Mouse (Mus musculus) cerebellum, postnatal 4 days (tissue): ENCODE data around the gene Atg10.

ENCODE experiments used
- DNase-seq, 2 experiments: peaks; one replicate each; pipeline ENCODE4 v3.0.0; 2022; ENCODE audit warnings: low spot score in 2 of 2, mixed read lengths in 1 of 2

Gene Atg10

DNA sequence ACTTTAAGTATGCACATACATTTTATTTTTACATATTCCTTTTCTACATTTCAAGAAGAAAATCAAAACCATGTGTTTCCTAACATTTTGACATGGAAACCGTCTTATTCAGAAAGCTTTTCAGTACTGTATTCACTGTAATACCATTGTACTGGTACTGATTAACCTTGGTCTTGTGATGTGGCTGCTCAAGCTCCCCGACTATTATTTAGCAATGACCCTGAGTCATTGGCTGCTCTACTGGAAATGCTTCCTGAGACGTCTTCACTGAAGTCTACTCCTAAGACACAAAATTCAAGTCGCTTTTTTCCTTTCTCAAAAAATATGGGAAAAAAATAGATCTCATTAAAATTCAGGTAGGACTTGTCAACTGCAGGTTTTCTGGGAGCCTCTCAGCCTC, 105.6 kb downstream of the Atg10 start:
- no peak for DNase-seq

DNA sequence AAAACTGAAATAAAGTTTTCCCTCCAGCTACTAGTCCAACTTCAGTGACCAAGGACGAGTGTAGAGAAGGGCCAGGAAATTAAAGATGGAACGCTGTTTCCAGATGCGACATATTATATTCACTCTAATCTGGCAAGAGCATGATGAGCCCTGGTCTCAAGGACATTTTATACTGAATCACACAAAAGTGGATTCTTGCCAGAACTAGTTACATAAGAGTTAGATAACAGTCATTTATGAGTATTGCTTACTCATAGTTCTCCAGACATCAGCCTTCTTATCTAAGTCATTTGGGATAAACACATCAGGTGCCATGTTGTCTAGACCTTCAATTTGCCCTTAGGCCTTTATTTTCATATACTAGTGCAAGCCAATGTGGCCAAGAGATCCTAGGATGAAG, 108.9 kb downstream of the Atg10 start:
- no peak for DNase-seq

DNA sequence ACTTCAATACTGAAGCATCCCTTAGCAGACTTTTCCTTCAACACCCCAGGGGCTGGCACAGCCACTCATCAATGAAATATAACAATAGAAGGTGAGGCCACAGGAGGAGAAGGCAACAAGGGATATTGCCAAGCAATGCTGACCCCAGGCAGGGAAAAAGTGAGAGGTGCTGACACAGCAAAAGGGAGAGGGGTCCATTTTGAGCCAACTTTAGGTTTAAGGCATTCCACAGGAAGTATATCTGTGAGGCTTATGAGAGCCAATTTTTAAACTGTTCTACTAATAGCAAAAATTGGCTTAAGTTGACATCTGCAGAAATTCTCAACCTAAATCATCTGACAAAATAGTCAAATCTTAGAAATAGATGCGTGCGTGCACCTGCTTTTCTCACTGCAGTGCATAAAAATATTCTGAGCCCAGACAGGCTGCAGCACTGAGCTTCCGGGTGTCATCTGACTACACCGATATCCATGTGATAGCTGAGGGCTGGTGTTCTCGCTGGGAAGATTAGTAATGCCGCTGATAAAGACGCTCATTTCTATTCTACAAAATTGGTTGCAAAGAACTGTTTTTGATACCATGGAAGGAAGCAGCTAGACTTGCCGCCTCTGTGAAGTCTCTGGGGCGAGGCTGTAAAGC, 116.3 kb downstream of the Atg10 start:
- no peak for DNase-seq

DNA sequence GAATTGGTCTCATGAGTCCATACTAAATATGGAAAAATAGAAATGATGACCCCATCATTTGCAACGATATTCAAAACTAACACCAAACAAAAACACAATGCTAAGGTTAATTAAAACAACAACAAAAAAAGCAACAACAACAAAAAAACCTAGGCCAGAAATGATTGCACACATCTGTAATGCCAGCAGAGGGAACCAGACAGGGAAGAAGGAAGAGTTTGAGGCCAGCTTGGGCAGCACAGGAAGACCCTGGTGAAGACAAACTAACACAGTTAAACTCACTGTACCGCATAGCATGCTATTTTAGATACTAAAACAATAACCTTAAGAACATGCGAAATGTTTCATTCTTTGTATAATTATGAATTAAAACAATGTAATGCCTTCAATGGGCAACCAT, 121.5 kb downstream of the Atg10 start:
- no peak for DNase-seq

DNA sequence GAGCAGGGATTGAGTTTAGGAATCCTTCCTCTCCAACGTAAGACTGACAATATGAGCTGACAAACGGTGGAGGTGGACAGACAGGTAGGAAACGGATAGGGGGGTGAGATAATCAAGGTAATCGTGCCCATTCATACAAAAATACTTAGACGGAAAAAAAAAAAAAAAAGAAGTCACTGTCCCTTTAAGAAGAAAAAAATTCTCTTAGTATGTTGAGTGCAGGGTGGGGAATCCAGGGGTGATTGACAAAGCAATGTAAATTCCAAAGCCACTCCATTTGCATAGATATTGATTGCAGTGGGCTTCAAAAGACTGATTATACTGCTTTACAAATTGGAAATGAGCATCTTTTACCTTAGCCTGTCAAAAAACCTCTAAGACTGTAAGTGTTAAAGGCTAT, 123.4 kb downstream of the Atg10 start:
- no peak for DNase-seq

DNA sequence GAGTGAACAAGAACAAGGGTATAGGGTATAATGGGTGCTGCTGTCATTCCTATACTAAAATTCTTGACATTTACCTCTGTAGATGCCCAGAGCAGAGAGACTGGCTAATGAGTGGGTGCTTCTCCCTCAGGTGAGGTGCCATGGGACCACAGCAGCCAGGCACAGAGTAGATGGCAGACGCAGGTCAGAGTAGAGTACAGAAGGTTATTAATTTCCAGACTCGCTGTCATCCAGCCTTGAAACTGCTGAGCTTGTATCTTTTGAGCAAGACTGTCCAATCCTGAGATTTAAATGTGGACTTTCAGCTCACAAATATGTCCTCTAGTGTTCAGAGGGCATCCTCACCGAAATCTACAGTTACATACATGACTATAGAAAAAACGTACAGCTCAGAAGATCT, 128.9 kb downstream of the Atg10 start:
- DNase-seq = no peak

DNA sequence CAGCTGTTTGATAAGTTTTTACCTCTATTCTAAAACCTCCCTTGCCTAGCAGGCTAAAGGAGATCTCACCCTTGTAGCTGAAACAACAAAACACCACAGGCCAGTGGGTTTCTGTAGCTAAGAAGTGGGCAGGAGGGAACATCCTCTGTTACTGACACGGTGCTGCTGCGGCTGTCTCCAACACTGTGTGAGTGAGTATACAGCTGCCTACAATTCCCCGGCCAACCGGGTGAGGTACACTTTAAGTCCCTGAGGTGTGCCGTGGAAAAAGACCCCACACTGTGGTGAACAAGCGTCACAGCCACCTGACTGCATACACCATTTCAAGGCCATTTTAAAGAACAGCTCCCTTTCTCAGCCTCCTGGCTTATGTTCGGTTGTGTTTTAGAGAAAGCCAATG, 129.6 kb downstream of the Atg10 start:
- DNase-seq = no peak

DNA sequence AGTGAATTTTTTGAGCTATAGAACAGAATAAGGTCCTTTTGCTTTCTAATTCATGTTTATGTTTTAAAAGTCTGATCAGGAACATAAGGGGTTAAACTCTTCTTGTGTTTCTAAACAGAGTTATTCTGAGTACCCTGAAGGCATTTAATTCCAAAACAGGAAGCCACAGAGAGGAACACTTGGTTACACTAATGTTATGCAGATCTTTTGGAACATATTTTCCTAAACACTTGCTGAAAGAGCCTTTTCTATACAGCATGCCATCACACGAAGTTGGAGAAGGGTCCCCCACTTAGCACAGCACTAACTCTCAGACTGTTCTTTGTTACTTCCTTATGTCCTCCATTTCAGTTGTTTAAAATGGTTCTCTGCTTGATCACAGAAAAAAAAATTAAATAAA, 130.2 kb downstream of the Atg10 start:
- no peak for DNase-seq

DNA sequence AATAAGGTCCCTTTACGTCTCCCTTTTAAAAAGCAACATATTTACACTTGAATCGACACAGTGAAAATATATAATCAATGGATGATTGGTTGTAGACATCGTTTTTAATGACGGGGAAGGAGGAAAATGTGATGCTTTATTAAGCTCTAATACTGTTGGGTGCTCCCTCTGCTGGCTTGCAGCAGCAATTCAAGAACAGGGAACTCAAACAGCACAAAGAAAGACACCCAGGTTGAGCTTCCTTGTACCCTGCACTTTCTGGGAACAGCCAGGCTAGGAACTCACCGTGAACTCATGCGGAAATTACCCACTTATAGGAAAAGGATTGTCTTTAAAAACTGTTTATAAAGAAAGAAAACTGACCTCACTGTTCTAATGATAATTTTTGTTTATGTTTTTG, 130.6 kb downstream of the Atg10 start:
- DNase-seq = peak in 1 of 2 experiments; percentile 18

DNA sequence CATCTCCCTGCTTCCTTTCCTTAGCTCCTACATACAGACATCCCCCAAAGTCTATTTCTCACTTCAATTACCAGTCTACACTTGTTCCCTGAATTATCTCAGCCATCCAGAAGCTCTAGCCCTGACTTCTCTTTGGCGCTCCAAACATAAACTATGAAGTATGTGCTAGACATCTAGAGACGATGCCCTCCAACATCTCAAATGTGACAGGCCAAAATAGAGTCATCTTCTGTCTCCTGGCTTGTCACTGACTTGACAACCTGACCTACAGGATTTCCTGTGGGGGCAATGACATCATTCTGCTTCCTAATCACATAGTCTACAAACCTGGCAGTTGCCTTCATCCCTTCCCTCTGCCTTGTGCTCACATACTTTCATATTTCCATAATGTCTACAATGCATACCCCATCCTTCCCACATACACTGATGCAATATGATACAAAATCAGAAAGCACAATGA, 132.0 kb downstream of the Atg10 start:
- no peak for DNase-seq

DNA sequence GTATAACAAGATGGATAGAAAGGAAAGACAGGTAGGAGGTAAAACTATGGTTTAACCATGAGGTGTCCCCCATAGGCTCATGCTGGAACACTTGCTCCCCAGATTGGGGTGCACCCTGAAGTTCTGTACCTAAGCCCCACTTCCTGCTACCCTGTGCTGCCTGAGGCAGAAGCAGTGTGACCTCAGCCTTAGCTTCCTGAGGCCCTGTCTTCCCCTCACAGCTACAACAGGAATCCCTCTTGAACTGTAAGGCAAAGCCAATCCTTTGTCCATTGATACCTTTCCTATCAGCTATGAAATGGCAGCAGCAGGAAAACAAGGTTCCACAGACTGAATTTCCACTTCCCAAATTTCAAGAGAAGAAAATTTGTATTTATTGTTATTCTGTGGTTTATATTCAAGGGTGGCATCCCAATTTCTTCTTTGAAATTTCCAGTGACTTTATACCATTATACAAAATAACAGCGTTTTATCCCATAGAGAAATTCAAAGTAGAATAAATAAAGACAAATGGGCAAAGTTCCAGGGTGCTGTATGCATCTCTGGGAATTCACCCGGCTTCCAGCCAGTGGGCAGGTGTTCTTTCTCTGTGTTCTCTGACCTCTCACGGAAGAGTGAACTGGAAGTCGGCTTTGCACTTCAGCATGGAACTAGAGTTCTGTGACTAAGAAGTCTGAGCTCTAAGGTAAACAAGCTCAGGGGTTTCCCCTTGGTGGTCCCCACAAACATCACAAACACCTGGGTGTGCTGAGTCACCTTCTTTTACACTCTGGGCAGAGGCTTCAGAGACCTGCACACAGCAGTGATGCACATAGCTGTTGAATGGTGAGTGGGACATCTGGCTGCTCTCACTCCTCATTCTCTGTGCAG, 132.7 kb downstream of the Atg10 start:
- DNase-seq = no peak

DNA sequence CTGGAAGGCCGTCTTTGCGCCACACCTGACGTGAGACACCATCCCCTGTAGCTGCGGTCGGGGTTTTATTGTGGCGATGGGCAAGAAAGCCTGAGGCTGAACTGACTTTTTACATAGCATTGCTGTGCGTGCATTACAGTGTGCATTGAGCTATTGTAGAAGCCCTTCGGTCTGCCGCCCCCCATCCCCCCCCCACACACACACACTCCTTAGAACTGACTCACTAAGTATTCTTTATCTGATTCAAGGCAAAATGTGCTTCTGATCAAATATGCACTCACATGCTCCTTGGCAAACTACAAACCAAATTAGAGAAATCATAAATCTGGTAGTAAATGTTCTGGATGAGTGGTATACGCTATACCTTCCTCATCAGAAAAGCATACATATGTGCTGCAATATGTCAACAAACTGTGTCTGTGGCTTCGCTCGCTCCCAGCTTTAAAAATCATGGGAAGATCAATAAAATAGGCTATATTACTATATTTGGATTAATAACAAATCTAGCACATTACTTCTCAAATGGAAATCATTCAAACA, 137.3 kb downstream of the Atg10 start:
- DNase-seq = no peak

DNA sequence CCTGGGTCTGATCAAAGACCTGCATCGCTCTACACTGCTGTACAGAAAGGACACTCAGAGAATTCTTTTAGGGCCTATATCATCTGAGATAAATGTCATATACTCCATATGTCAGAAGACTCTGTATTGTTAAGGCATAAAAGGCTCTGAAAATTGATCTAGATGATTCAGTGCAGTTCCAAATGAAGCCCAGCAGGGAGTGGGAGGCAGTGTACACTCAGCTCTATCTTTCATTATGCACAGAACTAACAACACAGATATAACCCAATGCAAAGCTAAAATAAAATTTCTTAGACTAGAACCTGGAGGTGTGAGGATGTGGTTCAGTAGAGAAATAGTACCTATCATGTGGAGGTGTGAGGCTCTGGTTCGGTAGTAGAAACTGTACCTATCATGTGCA, 151.4 kb downstream of the Atg10 start:
- no peak for DNase-seq

DNA sequence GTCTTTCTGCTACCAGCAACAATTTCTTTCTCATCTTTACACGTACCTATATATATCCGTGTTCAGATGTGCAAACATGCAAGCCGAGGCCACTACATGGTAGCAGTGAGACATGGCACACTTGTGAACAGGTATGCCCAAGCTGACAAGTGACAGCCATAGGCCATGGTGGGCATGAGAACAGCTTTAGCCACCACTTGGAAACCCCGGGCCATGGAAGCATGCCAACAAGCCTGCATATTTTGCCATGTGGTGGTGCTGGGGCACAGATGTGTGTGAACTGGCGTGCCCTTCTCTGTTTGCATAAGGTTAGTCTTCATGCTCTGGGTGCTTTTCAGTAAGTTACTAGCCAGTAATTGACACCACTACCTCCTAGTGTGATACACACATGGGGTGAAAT, 162.9 kb downstream of the Atg10 start:
- peak in 1 of 2 experiments; percentile 13 for DNase-seq

DNA sequence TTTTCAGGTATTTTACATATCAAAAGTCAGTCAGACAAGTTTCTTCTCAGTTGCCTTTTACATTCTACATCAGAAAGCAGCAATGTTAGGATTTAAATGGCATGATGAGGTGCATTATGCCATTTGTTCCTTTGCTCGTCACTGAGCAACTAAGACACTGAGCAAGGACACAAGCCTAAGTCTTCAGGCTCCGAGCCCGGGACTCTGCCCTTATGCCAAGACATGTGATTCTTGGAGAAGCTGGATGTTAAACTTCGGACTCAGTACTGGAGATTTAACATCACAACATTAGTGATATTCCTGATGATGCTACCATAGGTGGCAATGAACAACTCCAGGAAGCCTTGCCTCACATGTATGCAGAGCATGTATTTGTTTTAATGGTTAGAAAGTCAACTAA, 175.6 kb downstream of the Atg10 start:
- no peak for DNase-seq

DNA sequence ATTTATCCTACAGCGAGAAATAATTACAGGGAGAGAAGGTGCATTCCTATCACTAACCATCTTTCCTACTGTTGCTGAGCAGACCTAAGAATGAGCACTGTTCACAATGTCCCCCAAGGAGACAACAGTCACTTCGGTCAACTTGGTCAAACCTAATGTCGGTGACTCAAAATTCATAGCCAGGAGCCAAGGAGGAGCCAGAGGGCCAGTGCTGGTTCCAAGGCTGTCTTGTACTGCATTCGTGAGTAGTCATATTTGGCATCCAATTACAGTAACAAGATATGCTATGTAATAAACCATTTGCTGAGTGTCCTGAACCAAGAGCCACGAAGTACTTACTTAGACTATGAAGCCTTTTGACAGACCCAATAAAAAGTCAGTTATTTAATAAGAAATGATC, 176.9 kb downstream of the Atg10 start:
- no peak for DNase-seq

DNA sequence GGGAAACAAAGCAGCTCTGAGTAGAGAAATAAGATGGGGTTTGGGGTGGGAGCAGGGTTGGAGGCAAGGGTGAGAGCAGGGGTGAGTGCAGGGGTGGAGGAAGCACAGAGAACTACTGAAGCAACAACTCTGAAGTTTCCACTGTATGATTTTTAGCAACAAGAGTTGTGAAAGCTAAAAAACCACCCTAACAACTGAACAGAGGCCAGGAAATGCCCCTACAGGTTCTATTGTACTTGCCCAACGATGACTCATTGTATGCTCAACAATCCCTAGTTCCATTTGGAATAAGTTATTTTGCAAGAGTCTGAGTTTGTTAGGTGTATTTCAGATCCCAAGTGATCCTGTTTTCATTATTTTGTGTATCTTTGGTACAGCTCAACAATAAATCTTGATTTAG, 182.5 kb downstream of the Atg10 start:
- DNase-seq = no peak

DNA sequence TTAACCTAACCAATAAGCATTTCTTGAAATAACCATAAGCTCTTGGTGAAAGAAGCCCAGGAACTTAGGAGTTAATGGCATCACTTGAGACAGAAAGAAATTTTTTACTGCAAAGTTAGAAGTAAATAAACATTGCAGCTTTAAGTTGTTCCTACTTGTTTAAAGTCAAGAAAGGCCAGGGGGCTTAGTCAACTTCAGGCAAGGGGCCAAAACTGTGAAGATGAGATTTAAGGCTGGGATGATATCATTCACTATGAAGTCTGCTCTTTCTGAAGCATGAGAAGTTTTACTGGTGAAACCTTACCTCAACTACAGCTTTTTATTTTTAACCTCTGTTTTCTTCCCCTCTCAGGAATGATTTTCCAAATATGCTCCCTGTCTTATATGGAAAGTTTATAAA, 183.3 kb downstream of the Atg10 start:
- no peak for DNase-seq

DNA sequence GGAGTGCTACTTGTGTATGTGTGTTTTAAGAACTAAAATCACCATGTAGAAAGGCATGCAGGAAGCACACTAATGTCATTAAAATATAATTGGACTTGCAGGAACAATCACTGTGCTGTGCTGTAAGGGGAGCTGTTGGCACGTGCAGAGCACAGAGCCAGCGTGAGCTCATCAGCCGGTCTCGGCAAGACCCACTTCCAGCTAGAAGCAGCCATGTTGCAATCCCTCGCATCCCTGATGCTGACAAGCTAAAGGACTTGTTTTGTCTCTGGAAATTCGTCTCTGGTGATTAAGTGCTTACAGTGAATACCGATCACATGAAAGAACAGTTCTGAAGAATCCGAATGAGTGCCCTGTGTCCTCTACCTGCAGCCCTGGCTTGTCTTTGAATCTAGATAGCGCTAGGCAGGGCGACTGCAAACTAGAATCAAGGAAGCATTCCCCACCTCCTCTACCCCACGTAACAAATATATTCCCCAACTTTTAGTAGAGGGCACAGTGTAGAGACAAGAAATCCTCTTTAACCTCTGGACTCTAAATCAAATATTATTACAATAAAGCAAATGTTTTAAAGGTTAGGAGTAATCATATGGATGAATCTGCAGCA, 184.5 kb downstream of the Atg10 start:
- peak; percentile 31 to 60 for DNase-seq

DNA sequence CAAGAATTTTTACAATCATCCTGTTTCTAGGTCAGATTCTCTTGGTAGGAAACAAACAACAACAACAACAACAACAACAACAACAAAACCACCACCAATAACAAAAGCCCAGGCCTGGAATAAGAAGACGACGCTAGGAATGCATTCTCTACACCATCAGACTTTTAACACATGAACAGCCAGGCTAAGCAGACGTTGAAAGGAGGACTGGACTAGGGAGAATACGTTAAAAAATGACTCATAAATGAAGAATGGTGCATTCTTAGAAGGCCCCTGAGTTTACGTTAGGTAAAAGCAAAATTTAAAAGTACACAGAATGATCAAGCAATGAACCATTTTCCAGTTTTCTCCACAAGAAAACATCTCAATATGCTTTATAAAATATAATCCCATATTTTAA, 185.1 kb downstream of the Atg10 start:
- no peak for DNase-seq

DNA sequence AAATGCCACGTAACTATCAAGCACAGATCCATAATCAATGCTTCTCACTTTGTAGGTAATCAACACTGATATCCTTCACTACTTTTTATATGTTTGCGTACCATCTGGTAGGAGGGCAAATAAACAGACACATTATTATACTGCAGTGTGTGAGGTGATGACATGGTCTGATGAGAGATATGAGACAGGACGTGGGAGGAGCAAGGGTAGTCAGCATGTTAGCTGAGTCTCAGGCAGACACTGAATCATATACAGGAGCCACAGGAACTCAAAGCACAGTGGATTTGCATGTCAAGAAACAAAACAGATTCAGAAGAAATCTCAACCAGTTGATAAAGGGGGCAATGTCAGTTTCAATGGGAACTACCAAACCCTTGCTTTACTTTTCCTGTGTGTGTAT, 185.7 kb downstream of the Atg10 start:
- DNase-seq = no peak

DNA sequence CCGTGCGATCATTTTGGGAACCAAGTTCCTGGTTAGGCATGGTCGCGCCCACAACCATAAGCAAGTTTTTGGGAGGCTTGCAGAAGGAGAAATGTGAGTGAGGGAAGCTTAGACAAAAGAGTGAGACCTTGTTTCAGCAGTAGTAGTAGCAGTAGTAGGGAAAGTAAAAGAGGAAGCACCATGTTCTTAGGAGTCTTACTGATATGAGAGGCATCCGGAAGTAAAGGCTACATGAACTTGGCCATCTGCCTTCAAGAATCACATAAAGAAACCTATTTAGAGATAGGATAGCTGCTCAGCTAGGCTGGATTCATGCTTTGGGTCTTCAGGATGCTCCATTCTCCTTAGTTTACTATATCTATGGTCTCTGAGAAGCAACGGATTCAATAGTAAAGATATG, 186.4 kb downstream of the Atg10 start:
- DNase-seq = no peak

DNA sequence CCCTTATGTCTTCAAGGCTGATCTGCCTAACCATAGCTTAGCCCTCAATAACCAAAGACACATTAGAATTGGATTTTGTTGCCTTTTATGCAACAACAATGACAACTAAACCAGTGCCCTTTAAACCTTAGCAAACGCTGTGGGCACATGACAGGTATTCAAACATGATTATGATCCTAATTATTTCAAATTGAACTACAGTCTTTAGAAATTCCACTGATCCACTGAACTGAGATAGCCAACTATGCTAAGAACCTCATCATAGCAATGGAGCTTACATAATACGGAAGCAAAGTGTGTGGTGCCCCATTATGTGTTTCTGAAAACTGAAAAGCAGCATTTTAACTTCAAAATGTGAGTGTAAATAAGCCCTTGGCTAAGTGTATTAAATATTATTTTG, 191.9 kb downstream of the Atg10 start:
- no peak for DNase-seq
